Mouse (Mus musculus) C2C12 (cell line): ENCODE measurements around the gene Gm45337.

Experiments
- CEBPB ChIP-seq: IDR thresholded peaks from one replicate; pipeline ENCODE4 v1.6.1; 2011; ENCODE audit warnings: low read depth, mild to moderate bottlenecking, control low read depth, moderate library complexity
- CTCF ChIP-seq: IDR thresholded peaks from one replicate; pipeline ENCODE4 v1.5.1; 2011; ENCODE audit not compliant: control insufficient read depth, insufficient read depth, insufficient read length
- MAX ChIP-seq: IDR thresholded peaks from one replicate; pipeline ENCODE4 v1.6.1; 2011; ENCODE audit warnings: mild to moderate bottlenecking, control low read depth
- MYOD1 ChIP-seq: IDR thresholded peaks from one replicate; pipeline ENCODE4 v1.6.1; 2011; ENCODE audit warnings: low read depth; ENCODE audit not compliant: control insufficient read depth, insufficient read length
- MYOG ChIP-seq: IDR thresholded peaks from one replicate; pipeline ENCODE4 v1.6.1; 2011; ENCODE audit not compliant: control insufficient read depth, insufficient read length; ENCODE audit errors: extremely low read depth
- USF1 ChIP-seq: IDR thresholded peaks from one replicate; pipeline ENCODE4 v1.6.1; 2011; ENCODE audit warnings: low read depth, mild to moderate bottlenecking, control low read depth, moderate library complexity

DNA sequence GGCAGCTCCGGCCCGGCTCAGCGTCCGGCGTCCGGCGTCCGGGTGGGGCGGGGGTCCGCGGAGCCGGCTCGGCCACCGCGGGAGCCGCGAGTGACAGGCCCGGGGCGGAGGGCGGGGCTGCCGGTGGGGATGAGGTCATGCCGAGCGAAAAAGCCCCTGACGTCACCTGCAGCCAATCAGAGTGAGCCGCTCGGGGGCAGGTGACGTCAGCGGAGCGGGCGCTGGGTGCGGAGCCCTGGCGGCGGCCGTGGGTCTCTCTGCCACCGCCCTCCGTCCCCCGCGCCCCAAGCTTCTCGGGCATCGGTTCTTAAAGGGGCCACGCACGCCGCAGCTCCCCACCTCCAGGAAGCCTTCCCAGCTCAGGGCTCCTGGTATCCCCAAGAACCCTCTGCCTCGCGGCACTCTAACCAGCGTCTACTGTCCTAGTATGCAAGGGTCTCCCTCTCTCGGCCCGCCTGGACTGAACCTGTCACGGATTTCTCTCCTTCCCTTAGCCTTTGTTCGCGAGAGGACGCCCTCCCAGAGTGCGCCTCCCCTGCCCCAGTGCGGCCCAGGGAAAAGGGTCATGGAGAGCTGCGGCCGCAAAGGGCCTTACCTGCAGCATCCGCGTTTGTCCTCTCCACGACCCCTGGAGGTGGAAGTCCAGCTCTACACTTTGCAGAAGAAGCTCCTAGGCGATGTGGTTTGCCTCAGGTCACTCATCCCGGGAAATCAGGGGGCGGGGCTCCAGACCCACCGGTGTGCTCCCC, 49.0 kb downstream of the Gm45337 start, which contains the start of gene Dusp8:
- TF ChIP-seq CTCF (peak; percentile 34), MYOG (no peak), CEBPB (no peak), MAX (no peak), USF1 (no peak), MYOD1 (no peak)
